Mouse (Mus musculus): ENCODE results near the gene Pknox2.

Gene Pknox2

DNA sequence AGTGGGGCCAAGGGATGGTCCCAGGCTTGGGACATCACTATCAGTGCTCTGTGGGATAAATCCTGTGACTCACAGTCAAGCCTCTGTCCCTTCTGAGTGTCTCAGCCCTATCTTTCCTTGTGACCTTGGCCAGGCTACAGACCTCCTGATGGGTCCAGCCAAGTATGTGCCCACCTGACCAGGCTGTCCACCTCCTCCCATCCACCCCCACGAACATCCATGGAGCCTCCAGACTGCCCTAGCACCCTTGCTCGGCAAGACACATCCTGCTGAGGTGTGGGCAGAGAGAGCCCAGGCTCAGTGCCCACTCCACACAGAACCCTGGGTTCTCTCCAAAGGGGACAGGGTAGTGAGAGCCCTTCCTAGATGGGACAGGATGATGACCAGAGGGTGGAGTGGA, 204.6 kb downstream of the Pknox2 start:
- DNase-seq (ENCODE audit: low read depth, low spot score), result no peak

DNA sequence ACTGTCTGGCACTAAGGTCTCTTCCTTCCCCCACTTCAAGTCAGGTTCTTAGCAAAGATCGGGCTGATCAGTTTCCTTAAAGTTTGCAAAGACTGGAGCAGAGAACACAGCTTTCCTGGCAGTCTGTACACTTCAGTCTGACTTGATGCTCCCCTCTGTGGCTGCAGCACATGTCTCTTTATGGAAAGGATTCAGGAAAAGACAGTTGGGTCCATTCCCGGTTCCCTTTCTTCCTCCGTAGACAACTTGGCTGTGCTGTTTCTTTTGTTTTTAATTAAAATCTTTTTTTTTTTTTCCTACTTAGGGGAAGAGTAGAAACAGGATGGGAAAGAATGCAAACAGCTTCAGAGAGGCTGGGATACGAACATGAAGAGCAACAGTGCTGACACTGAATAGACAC, 205.1 kb downstream of the Pknox2 start:
- no peak for DNase-seq (ENCODE audit: low read depth, low spot score)

DNA sequence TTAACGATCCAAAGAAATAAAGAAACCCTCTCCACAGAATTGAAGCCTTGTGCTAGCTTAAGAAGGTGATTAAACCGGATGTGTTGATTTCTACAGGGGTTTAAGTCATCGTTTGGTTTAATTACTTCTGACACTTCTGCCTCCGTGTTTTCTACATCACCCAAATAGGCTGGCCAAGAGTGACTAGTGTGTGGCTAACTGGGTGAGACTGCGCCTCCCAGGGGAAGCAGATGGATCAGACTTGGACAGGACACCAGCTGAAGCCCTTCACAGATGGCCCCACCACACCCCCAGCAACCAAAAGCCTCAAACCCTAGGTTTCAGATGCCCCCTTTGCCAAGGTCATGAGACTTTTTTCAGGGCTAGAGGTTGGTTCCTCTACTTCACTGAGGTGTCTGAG, 205.6 kb downstream of the Pknox2 start:
- DNase-seq (ENCODE audit: low read depth, low spot score), result no peak

DNA sequence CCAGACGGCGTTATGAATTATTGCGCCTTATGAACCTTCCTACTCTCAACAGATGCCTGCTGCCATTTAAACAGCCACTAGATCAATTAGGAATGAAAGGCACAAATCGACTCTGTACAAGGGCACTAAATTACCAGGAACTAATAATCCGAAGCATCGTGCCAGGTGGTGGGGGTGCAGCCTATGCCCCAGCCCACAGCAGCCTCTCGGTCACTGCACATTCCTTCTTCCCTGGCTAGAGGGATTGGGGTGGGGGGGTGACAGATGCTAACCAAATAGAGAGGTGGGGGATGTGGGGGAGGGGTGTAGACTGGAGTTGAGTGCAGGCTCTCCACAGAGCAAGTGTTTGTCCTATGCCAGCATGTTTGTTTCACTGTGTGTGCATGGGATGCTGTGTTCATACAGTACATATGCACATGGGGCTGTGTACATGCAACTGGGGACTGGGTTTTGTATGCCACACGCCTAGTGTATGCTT, 208.6 kb downstream of the Pknox2 start:
- DNase-seq (ENCODE audit: low read depth, low spot score), result peak; percentile 40

DNA sequence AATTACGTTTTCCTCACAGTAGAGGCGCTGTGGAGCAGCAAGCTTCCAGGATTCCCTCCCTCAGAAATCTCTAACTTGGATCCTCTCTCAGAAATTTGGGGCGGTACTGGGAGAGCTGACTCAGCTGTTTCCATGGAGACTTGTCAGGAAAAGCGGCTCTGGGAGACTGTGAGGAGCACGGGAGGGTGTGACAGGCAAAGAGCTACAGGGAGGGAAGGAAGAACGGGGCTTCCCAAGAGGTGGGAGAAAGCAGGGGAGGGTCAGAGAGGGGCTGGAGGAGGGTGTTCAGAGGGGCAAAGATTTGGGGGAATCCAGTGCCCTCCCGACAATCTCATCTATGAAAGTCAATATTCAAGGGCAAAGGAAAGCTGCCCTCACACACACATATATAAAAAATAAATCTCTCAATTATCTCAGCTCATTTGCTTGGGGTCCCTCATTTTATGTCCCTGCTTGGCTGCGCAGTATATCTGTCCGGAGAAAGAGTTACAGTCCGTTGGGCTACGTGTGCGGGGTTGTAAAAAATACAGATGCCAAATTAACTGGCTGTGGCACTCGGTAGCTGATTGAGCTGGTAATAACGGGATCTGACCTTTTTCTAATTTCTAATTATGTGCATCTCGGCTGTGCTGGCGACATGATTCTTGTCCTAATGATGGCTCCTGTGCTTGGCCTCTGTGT, 213.3 kb downstream of the Pknox2 start:
- DNase-seq (ENCODE audit: low read depth, low spot score), result peak; percentile 68

DNA sequence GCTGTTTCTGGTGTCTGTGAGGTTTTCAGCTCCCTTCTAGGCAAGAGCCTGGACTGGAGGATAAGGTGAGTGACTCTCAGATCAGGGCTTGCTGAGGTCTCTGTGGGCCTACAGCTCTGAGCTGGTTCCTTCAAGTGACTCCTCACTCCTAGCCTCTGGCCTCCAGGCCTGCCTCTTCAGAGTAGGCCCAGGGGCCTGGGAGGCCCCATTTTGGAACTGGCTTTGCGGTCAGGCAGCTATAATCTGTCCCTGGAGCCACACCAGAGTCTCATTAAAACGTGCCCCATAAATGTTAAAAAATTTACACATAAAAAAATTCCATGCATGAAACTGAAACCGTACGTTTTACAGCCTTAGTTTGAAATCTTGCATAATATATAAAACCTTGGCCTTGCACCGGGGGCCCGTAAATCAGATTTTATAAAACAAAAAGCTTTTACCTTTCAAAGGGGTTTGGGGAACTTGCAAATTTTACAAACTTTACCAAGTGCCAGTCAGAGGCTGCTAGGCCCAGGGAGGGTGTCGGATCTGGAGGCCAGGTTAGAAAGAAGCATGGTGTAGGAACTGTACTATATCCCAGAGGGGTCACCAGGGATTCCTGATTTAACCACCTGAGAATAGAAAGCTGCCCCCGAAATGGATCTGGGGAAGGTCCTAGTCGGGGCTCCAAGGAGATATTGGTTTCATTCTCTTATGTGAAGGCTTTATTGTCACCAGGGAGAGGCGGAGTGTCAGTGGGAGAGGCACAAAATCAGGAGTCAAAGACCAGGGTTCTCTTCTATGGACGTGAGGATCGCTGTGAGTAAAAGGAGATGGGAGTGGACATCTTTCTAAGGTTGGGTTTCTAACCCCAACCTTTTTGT, 214.0 kb downstream of the Pknox2 start:
- no peak for DNase-seq (ENCODE audit: low read depth, low spot score)

DNA sequence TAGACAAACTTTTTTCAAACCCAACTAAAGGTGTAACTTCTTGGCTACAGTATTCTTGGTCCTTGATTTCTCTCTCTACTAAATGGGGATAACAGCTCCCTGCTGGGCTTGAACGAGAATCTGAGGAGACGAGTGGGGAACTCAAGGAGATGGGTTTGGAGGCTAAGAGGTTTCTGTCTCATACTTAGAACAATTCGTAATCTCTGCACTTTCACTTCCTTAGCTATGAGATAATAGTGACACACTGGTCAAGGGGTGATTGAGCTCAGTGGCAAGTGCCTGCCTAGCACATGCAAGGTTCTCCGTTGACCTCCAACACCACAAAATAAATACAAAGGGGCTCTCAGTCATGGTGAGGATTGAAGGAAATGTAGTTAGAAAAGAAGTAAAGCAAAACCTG, 215.6 kb downstream of the Pknox2 start:
- no peak for DNase-seq (ENCODE audit: low read depth, low spot score)

DNA sequence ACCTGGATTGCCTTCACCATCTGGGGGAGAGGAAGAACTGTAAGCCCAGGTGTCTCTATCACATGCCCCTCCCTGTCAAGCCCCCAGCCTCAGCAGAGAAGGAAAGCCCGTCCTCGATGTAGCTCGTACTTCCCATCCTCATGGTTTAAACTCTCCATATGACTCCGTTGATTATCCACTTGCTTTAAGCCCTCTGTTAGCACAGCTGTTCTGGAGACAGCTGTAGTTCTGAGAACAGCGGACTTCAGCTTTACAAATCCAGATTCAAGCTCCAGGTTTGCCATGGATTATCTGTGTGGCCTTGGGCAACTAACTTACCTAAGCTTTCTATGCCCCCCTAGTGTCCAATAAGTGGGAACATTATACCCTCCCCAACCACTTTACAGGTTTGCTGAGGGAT, 223.5 kb downstream of the Pknox2 start:
- no peak for DNase-seq (ENCODE audit: low read depth, low spot score)

DNA sequence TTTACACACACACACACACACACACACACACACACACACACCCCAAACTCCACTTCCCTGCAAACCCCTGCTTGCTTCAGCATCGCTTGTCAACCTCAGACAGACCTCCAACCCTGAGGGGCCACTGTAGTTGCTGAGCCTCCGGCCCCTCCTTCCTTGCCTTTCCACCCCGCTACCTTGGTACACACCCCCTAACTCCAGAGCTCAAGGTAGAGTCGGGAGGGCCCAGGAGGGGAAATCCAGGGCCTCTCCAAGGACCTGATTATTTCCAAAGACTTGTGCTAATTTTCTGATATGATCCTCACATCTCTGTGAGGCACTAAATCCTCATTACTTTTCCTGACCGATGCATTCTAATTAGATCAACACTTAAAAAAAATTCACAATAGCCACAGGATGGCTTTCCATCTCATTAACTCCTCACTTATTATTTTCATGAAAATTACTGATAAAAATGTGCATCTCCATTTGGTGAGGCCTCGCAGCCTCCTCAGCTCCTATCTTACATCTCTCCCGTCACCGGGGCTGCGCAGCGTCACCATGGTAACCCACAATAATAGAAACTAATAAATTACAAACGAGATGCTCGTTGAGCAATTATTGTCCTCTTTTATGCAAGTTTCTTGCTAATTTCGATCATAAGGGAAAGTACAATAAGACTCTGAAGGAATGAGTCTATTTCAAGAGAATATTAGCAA, 225.3 kb downstream of the Pknox2 start:
- DNase-seq (ENCODE audit: low read depth, low spot score), result no peak

DNA sequence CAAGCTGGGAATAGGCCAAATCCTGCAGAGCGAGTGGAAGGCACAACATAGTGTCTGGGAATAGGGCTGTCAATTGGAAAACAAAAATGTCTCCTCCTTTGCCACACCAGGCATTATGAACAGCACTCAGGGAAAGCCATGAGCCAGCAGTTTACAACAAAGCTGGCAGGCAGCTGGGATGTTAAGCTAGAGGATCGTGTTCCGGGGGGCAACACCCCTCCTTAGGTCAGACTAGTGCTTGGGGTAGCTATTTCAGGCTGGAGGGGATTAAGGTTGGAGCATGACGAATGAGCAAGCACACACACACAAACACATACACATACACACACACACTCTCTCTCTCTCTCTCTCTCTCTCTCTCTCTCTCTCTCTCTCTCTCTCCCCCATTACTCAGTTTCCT, 227.7 kb downstream of the Pknox2 start:
- DNase-seq (ENCODE audit: low read depth, low spot score), result no peak

DNA sequence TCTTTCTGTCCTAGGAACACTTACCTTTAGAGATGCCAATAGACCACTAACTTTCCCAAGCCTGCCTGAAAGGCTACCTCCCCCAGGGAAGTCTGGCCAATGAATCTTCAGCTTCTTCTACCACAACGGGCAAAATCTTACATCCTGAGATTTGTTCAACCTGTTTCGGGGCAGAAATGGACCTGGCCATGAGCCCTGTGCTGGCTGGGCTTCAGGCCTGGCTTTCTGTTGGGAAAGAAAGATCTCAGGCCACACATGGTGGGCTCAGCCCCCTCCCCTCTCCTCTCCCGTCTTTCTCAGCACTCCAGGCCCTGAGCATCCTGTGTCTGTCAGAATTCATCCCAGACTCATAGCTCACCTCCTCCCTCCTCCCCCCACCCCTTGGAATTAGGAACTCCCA, 228.6 kb downstream of the Pknox2 start:
- no peak for DNase-seq (ENCODE audit: low read depth, low spot score)

DNA sequence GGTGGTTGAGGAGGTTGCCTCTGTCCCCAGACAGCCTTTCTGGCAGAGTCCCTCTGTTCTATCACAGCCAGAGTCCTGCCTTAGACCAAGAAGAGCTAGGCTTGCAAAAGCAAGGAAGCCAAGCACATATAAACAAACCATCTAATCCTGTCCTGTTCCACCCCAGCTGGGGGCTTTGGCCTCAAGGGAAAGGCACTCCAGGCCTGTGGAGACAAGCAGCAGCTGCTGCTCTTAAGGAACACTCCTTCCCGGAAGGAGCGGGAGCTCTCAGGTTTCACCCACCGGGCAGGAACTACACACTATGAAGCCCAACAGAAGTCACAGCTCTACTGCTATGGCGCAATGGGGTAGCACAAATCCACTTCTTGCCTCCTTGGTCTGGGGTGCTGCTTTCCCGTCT, 230.3 kb downstream of the Pknox2 start:
- no peak for DNase-seq (ENCODE audit: low read depth, low spot score)

DNA sequence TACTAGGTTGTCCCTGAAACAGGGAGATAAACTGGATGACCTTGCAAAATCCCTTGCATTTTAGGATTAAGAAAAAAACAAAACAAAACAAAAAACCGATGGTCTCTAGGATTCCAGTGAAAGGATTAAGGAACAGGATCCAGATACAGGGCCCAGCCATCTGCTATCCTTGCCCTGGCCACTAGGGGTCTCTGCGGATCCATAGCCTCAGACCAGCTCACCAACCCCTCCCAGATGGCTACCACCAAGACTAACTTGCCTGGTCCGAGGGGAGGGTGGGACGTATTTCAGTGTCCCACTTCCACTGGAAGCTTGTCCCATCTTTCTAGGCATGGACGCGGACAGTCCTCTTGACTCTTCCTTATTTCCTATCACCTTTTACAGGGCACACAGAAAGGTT, 230.8 kb downstream of the Pknox2 start:
- DNase-seq (ENCODE audit: low read depth, low spot score), result peak; percentile 61

DNA sequence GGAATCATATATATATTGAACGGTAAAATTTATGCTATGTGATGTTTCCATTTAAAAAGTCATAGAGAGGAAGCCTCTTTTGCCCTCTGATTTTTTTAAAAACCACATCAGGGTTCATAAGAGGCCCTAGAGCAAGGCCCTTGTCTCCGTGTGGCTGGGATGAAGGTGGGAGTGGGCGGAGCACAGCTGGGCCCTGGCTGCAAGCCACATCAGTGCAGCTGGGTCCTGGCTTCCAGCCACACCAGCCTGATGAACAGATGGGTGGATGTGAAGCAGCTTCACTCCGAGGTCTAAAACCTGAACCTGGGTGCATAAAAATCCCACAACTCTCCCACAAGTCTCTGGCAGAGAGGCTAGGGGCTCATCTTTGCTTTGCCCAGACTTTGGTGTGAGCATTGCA, 241.8 kb downstream of the Pknox2 start:
- no peak for DNase-seq (ENCODE audit: low read depth, low spot score)

DNA sequence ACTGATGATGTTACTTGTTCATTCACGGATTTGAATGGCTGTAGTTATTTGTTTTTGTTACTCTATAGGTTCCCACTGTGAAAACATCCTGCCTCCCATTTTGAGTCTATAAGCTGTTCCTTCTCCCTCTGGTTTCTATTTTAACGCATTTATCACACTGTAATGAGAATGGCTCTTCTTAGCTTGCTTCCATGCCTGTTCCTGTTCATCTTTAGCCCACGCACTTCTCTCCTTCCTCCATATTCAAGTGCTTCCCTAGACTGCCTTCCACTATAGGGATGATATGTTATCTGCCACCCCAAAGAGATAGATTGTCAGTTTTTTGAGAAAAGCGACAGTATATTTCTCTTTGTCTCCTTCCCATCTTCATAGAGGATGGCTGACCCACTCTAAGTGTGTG, 246.7 kb downstream of the Pknox2 start:
- no peak for DNase-seq (ENCODE audit: low read depth, low spot score)

DNA sequence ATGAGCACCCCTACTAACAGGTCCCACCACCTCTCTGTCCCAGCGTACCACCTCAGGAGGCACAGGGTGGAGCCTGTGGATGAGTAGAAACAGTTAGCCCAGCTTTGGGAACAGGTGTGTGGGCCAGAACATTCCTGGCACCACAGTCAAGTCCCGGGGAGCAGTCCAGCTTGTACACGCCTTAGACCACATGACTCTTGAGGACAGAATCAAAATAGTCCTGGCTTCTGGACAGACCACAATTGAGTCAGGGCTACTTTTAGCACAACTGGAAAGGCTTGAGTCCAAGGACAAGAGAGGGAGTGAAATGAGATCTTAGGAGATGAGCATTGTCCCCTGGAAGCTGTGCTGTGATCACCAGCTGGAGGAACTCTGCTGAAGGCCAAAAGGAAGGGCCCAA, 248.6 kb downstream of the Pknox2 start:
- DNase-seq (ENCODE audit: low read depth, low spot score), result no peak

DNA sequence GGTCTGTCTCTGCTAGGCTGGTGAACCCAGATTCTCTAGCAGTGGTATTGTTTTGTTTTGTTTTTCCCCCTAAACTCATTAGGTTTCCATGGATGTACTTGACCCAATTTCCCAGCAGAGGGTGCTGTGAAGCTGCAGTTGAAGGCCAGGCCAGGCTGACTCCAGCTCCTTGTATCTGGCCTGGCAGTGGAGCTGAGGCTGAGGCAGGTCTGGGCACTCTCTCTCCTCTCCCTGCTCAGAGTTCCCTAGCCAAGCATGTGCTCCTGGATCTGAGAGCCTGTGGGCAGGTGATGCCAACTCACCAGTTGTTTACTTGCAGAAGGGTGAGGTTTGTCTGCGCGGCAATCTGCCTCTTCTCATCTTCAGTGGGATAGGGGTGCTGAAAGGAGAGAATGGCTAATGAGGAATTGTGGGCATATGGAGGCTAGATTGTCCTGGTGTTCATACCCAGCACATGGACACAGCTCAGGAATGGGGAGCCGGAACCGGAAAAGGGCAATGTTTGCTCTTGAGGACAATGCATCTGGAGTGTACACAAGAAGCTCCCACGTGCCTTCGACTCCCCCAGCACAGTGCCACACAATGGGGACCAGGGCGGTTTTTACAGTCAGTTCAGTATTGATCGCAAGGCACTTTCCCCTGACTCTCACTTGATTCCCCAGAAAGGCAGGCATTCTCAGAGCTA, 252.1 kb downstream of the Pknox2 start:
- peak; percentile 37 for DNase-seq (ENCODE audit: low read depth, low spot score)

DNA sequence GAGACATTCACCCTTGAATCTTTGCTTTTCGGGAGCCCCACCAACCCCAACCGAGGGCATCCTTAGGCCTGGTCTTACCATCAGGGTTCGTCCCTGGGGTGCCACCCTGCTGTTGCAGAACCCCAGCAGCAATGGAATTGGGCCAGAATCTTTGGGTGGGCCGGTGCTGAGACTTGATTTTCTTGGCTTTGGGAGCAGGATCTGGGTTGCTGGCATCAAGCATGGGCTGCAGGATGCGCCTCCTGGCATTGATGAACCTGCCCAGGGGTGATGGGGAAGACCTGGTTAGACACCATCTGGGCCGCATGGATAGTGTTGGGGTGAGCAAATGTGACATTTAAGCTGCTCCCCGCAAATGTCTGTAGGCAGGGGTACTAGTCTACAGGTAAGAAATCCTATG, 253.0 kb downstream of the Pknox2 start:
- DNase-seq (ENCODE audit: low read depth, low spot score), result no peak

DNA sequence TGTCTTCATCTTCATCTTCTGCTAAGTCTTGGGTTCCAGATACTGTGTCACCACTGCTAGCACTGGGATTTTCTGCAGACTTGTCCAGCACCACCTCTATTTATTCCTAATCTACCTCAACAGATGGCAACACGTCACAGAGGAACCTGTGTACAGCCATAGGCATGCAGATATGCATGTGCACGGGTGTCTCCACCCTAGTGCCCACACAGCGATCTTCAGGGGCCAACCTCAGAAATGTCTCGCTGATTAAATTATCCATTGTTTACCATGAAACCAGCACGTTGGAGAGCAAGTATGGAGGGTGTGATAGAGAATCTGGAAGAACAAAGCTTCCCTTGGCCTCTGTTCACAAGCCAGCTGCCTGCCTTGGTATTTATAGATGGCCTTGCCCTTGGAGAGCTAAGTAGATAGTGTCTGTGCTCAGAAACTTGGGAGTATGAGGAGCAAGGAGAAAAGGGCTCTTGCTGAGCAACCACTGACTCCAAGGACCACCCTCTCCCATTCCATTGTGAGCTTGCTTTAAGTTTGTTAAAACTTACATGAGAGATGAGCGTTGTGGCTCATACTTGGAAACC, 253.7 kb downstream of the Pknox2 start:
- DNase-seq (ENCODE audit: low read depth, low spot score), result no peak

DNA sequence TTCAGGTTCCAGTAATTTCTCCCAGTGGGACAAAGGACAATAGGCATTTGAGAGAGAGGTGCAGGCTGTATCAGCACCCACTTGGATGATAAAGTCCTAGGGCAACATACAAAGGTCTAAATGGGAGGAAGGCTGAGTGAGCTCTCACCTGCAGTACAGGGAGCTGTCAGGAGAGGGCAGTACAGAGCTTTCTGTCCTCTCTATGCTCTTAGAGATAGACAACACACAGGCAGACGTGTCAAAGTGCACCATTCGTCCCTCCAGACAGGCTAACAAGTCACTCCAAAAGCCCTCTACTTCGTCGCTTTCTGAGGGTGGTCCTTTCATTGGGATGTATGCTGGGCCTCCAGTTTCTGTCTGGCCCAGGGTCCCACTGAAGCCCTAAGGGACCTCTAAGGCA, 256.7 kb downstream of the Pknox2 start:
- DNase-seq (ENCODE audit: low read depth, low spot score), result peak; percentile 46

DNA sequence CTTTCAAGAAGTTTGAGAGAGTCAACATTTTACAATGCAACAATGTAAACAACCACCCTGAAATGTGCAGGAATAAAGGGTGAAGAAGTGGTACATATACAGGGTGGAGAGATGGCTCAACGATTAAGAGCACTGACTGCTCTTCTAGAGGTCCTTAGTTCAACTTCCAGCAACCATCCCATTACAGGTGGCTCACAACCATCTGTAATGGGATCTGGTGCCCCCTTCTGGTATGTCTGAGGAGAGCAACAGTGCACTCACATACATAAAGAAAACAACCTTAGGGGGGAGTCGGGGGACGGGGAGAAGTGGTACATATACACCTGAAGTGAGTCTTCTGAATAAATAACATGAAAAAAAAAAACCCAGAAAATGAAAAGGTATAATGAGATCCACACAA, 262.0 kb downstream of the Pknox2 start:
- DNase-seq (ENCODE audit: low read depth, low spot score), result no peak

DNA sequence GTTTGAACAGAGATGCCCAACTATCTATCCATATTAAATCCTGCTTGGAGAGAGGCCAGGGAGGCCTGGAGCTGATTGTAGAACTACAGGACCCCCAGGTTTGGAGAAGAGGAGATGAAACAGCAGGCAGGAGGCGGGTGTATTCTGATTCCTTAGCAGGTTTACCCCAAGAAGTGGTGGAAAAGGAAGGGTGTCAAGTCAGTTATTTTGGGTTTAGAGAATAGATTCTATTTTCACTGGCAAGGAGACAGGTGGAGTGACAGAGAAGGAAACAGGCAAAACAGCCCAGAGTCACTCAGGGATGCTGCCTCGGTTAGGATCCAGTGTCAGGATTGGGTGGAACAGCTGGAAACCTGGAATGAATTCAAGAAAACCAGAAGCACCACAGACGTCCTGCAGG, 263.6 kb downstream of the Pknox2 start:
- DNase-seq (ENCODE audit: low read depth, low spot score), result no peak
